ENCODE assay signal across 19 mouse cellular contexts in genomic region chr1:132063096-132063495, GRCm38 (mm10).
"Had no signal": no experiment of that assay in that cellular context is flagged by ENCODE, and none has a peak within 500 bp of the region (broad histone marks: within the 10 kb centered on the region; RNA-seq: fewer than 3 reads in every experiment).

No protein-coding gene starts in this region.

- DNase-seq: kidney, adult 8-10 months; kidney, postnatal 36 days; layer of hippocampus, postnatal 36 days; liver, embryonic 13.5 days; lung, adult 2 months; lung, postnatal 14 days; lung, postnatal 4 days; retina, postnatal 1 day; right cerebral cortex, postnatal 25 days; spleen, adult 18-20 months; thymus, postnatal 25 days had no signal

- ATAC-seq: intestine, postnatal 0 days; midbrain, embryonic 15.5 days had no signal

- H3K4me3 ChIP-seq: limb, embryonic 10.5 days; limb, embryonic 13.5 days; liver, embryonic 13.5 days; midbrain, embryonic 12.5 days; midbrain, embryonic 15.5 days; myocyte; neural tube, embryonic 13.5 days; stomach, embryonic 15.5 days had no signal

- H3K4me2 ChIP-seq: limb, embryonic 13.5 days; liver, embryonic 13.5 days; midbrain, embryonic 12.5 days; midbrain, embryonic 15.5 days; neural tube, embryonic 13.5 days; stomach, embryonic 15.5 days had no signal

- H3K27ac ChIP-seq: limb, embryonic 10.5 days; limb, embryonic 13.5 days; liver, embryonic 13.5 days; midbrain, embryonic 12.5 days; midbrain, embryonic 15.5 days; neural tube, embryonic 13.5 days; stomach, embryonic 15.5 days had no signal

- H3K9me3 ChIP-seq: limb, embryonic 10.5 days; limb, embryonic 13.5 days; liver, embryonic 13.5 days; midbrain, embryonic 12.5 days; midbrain, embryonic 15.5 days; neural tube, embryonic 13.5 days; stomach, embryonic 15.5 days had no signal

- H3K9ac ChIP-seq: limb, embryonic 13.5 days; liver, embryonic 13.5 days; midbrain, embryonic 12.5 days; midbrain, embryonic 15.5 days; neural tube, embryonic 13.5 days; stomach, embryonic 15.5 days had no signal

- H3K27me3 ChIP-seq: midbrain, embryonic 15.5 days had no signal

- H3K36me3 ChIP-seq: limb, embryonic 10.5 days; limb, embryonic 13.5 days; liver, embryonic 13.5 days; midbrain, embryonic 12.5 days; midbrain, embryonic 15.5 days; neural tube, embryonic 13.5 days; stomach, embryonic 15.5 days had no signal
